Mouse (Mus musculus): Measurements from ENCODE around the gene Marc2. TPM values are rescaled to one million over a fixed set of nuclear protein-coding genes. Genes with fewer than 3 reads are reported as not detected.

Marc2 gene
- polyA plus RNA-seq, 1 experiment from 2014 or later, result 78.9 TPM

DNA sequence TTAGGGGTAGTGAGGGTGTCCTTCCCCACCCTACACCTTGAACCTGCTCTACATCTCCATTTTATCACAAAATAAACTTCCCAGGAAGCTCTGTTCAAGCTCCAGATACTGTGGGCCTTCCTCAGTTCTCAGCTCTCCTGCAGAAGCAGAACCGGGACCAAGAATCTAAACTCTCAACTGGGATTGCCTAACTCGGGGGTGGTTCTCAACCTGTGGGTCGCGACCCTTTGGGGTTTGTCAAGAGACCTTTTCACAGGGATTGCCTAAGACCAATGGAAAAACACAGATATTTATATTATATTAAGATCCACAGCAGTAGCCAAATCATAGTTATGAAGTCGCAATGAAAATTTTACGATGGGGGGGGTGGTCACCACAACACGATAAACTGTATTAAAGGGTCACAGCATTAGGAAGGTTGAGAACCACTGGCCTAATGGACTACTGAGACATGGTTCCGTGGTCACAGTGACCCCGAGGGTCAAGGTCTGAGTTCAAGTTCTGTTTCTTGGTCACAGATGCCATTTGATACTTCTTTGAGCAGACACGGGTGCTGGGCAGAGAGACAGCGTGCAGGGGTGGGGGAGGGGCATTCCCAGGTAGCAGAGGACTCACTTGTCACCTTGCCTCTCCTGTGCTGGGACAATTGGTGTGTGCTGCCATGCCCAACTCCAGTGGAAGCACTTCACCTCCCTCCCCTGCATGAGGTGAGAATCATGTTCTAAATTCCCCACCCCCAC lies 24.6 kb upstream of the Marc2 start:
- H3K27ac ChIP-seq (replicated peaks), result no peak overlapping the region
- no peaks in the 10 kb centered on the region for H3K9me3 ChIP-seq
- peaks cover 8% of the 10 kb centered on the region for H3K27me3 ChIP-seq (replicated peaks; ENCODE audit: low read depth, poor library complexity, severe bottlenecking)
- 79% methylated on average over 11 of the region's 11 CpGs for WGBS
- H3K4me3 ChIP-seq, result no peak overlapping the region
- DNase-seq (ENCODE audit: low spot score), result no peak
- H3K36me3 ChIP-seq (replicated peaks), result no peaks in the 10 kb centered on the region
- peaks cover 42% of the 10 kb centered on the region for H3K4me1 ChIP-seq

DNA sequence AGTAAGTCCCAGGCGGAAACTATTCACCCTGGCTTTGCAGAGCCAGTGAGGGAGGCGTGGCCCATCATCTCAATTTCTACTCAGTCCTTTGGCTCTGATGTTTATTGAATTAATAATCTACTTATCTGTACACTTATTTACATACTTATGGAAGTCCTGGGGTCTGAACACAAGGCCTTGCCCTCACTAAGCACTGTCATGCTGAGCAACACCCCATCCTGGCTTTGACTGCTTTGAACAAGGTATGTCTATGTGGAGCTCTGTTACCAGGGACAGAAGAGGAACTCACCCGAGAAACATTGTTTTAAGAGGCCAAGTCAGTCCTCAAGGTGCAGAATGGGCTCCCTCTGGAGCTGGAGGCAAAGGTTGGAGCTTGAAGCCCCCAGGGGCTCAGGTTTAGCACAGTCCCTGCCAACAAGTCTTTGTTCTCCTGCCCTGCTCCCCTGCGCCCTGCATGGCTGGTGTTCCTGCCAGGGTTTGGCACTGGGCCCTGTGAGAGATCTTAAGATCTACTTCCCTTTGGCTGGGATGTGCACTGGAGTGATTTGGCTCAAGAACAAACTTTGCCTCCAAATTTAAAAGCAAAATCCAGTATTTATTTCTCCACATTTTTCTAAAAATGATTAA lies 23.8 kb upstream of the Marc2 start:
- 66% methylated on average over 4 of the region's 4 CpGs for whole genome bisulfite sequencing
- DNase-seq (ENCODE audit: low spot score), result no peak
- Histone ChIP-seq H3K9me3 (no peaks in the 10 kb centered on the region), H3K4me3 (no peak overlapping the region), H3K4me1 (peaks cover 42% of the 10 kb centered on the region), H3K27me3 (replicated peaks; ENCODE audit: low read depth, poor library complexity, severe bottlenecking) (peaks cover 8% of the 10 kb centered on the region), H3K36me3 (replicated peaks) (no peaks in the 10 kb centered on the region), H3K27ac (replicated peaks) (no peak overlapping the region; the same call in 1 of the 2 replicates)

DNA sequence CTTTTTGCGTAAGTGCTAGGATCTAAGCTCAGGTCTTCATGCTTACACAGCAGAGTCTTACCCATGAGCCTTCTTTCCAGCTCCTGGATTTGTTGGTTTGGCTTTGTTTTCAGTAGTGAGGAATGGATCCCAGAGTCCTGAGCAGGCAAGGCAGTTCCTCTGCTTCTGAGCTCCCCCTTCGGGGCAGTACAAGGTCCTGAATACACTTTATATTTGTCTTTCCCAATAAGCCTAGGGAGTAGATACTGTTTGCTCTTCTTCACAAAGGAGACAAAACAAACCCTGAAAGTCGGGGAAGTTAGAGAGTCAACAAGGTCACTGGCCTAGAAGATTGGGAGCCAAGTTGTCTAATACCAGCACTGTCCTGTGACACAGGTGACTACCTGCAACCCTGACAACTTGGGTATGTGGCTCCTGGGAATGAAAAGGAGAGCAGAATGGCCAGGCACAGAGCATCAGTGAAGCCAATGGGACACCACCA lies 21.4 kb upstream of the Marc2 start:
- no peak overlapping the region for H3K4me3 ChIP-seq
- WGBS, result 76% methylated on average over 3 of the region's 3 CpGs
- no peaks in the 10 kb centered on the region for H3K9me3 ChIP-seq
- H3K4me1 ChIP-seq, result peaks cover 36% of the 10 kb centered on the region
- no peak overlapping the region for H3K27ac ChIP-seq (replicated peaks)
- DNase-seq (ENCODE audit: low spot score), result no peak
- H3K27me3 ChIP-seq (replicated peaks; ENCODE audit: low read depth, poor library complexity, severe bottlenecking), result no peaks in the 10 kb centered on the region; the same call in 1 of the 2 replicates
- H3K36me3 ChIP-seq (replicated peaks), result no peaks in the 10 kb centered on the region

DNA sequence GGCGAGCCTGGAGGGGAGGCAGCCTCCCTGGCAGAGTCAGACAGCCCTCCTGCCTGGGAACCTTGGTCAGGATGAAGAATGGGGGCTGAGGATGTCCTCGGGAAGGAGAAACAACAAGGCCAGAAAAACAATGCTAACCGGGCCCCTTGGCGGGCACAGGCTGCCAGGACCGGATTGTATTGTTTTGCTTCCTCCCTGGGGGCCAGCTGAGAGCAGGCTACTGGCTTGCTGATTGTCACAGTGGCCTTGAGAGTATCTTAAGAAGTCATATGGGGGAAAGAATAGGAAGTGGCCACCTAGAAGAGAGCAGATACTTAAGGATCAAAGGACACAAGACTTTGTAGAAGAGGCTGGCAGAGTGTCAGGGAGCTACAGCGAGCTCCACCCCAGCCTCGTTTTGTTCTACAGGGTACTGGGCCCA lies 18.1 kb upstream of the Marc2 start:
- 28% methylated on average over 7 of the region's 7 CpGs for WGBS
- no peak for DNase-seq (ENCODE audit: low spot score)
- no peak overlapping the region for H3K4me3 ChIP-seq
- peaks cover 38% of the 10 kb centered on the region for H3K4me1 ChIP-seq
- peak overlapping the region; percentile 15 for H3K27ac ChIP-seq (replicated peaks)
- H3K27me3 ChIP-seq (replicated peaks; ENCODE audit: low read depth, poor library complexity, severe bottlenecking), result no peaks in the 10 kb centered on the region; the same call in 1 of the 2 replicates
- no peaks in the 10 kb centered on the region for H3K9me3 ChIP-seq
- H3K36me3 ChIP-seq (replicated peaks), result no peaks in the 10 kb centered on the region

DNA sequence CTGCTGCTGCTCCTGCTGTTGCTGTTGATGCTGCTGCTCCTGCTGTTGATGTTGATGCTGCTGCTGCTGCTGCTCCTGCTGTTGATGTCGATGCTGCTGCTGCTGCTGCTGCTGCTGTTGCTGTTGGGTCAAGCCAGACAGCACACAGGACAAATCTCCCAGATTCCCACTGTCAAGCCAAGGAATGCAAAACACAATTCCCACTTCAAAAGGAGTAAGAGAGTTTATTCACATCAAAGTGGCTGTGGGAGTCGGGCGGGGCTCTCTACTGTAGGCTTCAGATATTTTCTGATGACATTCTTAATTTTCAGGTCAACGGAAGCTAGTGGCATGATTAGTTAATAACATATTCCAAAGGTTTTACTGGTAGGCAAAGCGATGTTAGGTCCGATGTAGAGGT lies 16.4 kb upstream of the Marc2 start:
- Histone ChIP-seq H3K4me1 (peaks cover 28% of the 10 kb centered on the region), H3K9me3 (no peaks in the 10 kb centered on the region), H3K4me3 (no peak overlapping the region), H3K27ac (replicated peaks) (0 out of 2 replicates have a peak overlapping the region, but pooled peaks have one; percentile 12), H3K36me3 (replicated peaks) (no peaks in the 10 kb centered on the region), H3K27me3 (replicated peaks; ENCODE audit: low read depth, poor library complexity, severe bottlenecking) (no peaks in the 10 kb centered on the region; the same call in 1 of the 2 replicates)
- no peak for DNase-seq (ENCODE audit: low spot score)
- 90% methylated on average over 6 of the region's 6 CpGs for WGBS

DNA sequence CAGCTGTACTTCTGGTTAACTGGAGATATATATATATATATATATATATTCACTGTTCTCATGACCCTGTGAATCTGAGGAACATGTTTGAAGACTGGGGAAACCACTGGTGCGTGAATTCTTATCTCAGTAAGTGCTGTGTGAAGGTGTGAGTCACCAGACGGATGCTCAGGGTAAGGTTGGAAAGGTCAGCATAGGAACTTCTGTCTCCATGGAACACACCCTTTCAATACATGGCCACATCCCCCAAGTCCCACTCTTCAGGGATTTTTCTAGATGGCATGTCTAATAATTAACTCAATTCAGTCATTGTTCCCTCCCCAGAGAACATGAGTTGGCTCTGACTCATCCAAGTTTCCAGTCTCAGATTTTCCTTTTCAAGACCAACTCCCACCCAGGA lies 15.3 kb upstream of the Marc2 start:
- no peak overlapping the region for H3K4me3 ChIP-seq
- H3K27ac ChIP-seq (replicated peaks), result no peak overlapping the region
- no peaks in the 10 kb centered on the region for H3K9me3 ChIP-seq
- no peaks in the 10 kb centered on the region for H3K36me3 ChIP-seq (replicated peaks)
- no peaks in the 10 kb centered on the region for H3K27me3 ChIP-seq (replicated peaks; ENCODE audit: low read depth, poor library complexity, severe bottlenecking)
- 86% methylated on average over 2 of the region's 2 CpGs for WGBS
- H3K4me1 ChIP-seq, result peaks cover 20% of the 10 kb centered on the region
- no peak for DNase-seq (ENCODE audit: low spot score)

DNA sequence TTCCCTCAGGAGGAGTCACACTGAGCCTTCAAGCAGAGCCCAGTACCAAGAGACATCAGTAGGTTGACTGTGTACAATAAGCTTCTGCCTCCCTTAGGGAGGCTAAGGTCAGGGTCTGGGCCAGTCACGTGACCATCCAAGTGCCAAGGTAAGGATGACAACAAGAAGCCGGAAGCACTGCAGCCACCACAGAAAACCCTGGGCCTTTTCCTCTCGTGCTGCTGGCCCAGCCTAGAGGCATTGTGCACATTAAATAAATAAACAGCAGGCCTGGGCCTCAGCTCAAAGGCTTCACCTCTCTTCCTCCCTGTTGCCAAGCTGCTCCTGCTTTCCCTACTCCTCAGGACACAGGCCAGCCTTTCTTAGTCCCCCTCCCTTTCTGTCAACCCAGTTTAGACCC lies 14.0 kb upstream of the Marc2 start:
- no peak for DNase-seq (ENCODE audit: low spot score)
- Histone ChIP-seq H3K36me3 (replicated peaks) (no peaks in the 10 kb centered on the region), H3K27ac (replicated peaks) (peak overlapping the region; percentile 48; the same call in 1 of the 2 replicates), H3K4me3 (no peak overlapping the region), H3K4me1 (peaks cover 17% of the 10 kb centered on the region), H3K9me3 (no peaks in the 10 kb centered on the region), H3K27me3 (replicated peaks; ENCODE audit: low read depth, poor library complexity, severe bottlenecking) (no peaks in the 10 kb centered on the region)
- 58% methylated on average over 3 of the region's 3 CpGs for WGBS

DNA sequence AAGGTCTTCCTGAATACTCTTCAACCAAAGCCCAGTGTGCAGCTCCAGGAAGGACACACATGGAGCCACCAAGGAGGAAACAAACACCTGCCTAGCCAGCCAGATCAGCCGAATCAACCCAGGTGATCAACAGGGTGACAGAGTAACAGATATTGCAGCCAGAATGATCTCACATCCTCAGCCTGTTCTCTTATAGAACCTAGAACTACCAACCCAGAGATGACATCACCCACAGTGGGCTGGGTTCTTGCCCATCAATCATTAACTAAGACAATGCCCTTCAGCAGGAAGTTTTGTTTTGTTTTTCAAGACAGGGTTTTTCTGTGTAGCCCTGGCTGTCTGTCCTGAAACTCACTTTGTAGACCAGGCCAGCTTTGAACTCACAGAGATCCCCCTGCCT lies 12.0 kb upstream of the Marc2 start:
- Histone ChIP-seq H3K9me3 (no peaks in the 10 kb centered on the region), H3K36me3 (replicated peaks) (no peaks in the 10 kb centered on the region), H3K4me1 (peaks cover 24% of the 10 kb centered on the region), H3K27ac (replicated peaks) (no peak overlapping the region), H3K27me3 (replicated peaks; ENCODE audit: low read depth, poor library complexity, severe bottlenecking) (no peaks in the 10 kb centered on the region), H3K4me3 (no peak overlapping the region)
- WGBS, result 83% methylated on average over 1 of the region's 1 CpGs
- no peak for DNase-seq (ENCODE audit: low spot score)

DNA sequence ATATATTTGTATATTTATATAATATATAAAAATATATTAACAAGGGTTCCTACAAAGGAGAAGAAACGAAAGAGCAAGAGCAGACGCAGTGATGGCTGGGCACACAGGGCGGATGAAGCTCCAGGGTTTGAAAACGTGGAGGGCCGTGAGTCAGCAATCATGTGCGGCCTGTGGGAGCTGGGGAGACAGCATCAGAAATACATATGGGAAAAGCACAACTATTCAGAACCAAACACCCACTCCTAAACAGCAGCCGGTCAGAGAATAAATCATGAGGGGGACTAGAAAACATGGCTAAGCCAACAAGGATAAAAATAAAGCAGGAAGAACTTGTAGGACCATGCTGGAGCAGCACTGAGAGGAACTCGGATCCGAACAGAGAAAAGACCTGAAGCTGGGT lies 11.0 kb upstream of the Marc2 start:
- Histone ChIP-seq H3K9me3 (no peaks in the 10 kb centered on the region), H3K4me1 (peaks cover 30% of the 10 kb centered on the region), H3K27ac (replicated peaks) (no peak overlapping the region), H3K4me3 (no peak overlapping the region), H3K36me3 (replicated peaks) (no peaks in the 10 kb centered on the region), H3K27me3 (replicated peaks; ENCODE audit: low read depth, poor library complexity, severe bottlenecking) (0 out of 2 replicates have a peak, but pooled peaks cover under 1% of the 10 kb centered on the region)
- no peak for DNase-seq (ENCODE audit: low spot score)
- WGBS, result 93% methylated on average over 9 of the region's 9 CpGs

DNA sequence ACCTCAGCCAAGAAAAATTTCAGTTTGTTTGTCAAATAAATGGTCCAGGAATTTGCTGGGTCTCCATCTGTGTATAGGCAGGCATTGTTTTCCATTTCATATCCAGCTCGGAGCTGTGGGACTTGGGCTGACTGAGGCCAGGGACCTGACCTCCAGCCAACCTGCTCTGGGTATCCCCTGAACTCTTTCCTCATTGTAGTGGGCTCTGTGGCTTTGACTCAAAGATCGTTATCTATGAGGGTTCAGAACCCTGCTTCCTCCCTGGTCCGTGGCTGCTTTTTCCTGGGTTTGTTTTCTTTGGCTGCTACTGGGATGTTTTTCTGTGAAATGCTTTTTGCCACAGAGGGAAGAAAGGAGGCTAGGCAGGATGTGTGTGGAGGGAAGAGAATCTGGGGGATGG lies 7.7 kb upstream of the Marc2 start:
- H3K36me3 ChIP-seq (replicated peaks), result no peaks in the 10 kb centered on the region
- H3K27me3 ChIP-seq (replicated peaks; ENCODE audit: low read depth, poor library complexity, severe bottlenecking), result peaks cover 30% of the 10 kb centered on the region
- 65% methylated on average over 3 of the region's 3 CpGs for WGBS
- H3K4me1 ChIP-seq, result peaks cover 28% of the 10 kb centered on the region
- H3K9me3 ChIP-seq, result no peaks in the 10 kb centered on the region
- H3K27ac ChIP-seq (replicated peaks), result no peak overlapping the region
- no peak for DNase-seq (ENCODE audit: low spot score)
- no peak overlapping the region for H3K4me3 ChIP-seq

DNA sequence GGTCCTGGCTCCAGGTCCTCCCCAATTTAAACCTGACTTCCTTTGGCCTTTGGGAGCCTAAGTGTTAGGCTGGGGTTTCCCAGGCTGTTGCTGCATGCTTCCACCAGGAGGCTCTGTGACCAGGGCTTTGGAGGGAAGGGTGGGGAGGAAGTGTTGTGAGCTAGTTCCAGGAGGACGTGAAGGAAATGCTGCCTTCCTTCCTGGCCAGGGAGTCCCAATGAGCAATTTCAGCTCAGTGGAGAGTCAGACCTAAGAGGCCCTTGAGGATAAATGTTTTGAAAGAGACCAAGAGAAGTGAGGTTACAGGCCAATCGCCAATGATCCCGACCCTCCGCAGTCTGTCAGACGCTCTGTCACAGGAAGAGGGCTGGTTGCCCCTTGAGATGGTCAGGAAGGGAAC lies 7.1 kb upstream of the Marc2 start:
- peaks cover 28% of the 10 kb centered on the region for H3K4me1 ChIP-seq
- DNase-seq (ENCODE audit: low spot score), result peak; percentile 58
- peaks cover 36% of the 10 kb centered on the region for H3K27me3 ChIP-seq (replicated peaks; ENCODE audit: low read depth, poor library complexity, severe bottlenecking)
- 28% methylated on average over 5 of the region's 5 CpGs for WGBS
- H3K27ac ChIP-seq (replicated peaks), result no peak overlapping the region
- no peaks in the 10 kb centered on the region for H3K9me3 ChIP-seq
- H3K4me3 ChIP-seq, result peak overlapping the region; percentile 33
- H3K36me3 ChIP-seq (replicated peaks), result no peaks in the 10 kb centered on the region

DNA sequence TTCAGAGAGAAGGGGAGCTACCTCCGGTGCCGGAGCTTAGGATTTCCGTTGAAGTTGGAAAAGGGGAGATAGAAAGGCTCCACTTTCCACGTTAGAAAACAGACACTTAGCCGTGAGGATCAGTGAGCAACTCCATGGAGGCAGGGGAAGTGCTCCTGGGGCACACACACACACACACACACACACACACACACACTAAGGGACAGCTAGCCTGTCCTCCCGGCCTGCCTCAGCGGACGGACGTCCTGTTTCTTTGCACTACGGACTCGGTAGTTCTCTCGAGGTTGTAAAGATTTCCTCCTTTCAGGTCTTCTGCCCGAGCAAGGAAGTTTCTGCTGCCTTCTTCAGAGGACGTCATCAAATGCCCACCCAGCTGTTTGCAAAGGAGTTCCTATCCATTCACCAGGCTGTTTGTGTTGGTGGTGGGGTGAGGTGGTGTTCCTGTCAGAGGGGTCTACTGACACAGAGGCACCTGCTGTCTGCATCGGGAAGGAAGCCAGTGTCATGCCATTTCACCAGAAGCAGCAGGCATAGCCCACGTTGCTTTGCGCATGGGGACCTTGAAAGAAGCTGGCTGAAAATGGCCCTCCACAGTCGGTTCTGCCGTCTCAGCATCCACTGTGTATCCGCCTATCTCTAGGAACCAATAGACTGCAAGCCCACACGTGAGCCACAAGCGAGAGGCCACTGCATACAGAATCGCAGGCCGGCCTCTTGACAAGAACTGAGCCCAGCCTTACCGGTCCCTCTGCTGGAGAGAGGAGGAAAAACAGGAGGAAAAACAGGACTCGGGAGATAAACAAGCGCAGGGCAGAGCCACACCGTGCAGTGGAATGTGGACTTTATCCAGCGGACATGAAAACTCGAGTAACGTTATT lies 5.7 kb upstream of the Marc2 start:
- WGBS, result 19% methylated on average over 31 of the region's 31 CpGs
- DNase-seq (ENCODE audit: low spot score), result peak; percentile 82
- Histone ChIP-seq H3K27me3 (replicated peaks; ENCODE audit: low read depth, poor library complexity, severe bottlenecking) (peaks cover 49% of the 10 kb centered on the region), H3K36me3 (replicated peaks) (no peaks in the 10 kb centered on the region), H3K27ac (replicated peaks) (no peak overlapping the region), H3K4me3 (peak overlapping the region; percentile 37), H3K4me1 (peaks cover 28% of the 10 kb centered on the region), H3K9me3 (no peaks in the 10 kb centered on the region)
